Mouse (Mus musculus) kidney, adult 9 months (tissue): ENCODE data around the gene Sgcd.
A peak's percentile ranks its signal among the peaks of the same experiment; 100 is the strongest.
"Not testable (repeated sequence)": the region's sequence is repeated elsewhere in the genome, so short reads cannot be mapped to it uniquely, and the experiment has no call there.

Source experiments
- DNase-seq: peaks from one replicate; pipeline ENCODE4 v3.0.0; 2022

Sgcd gene

DNA sequence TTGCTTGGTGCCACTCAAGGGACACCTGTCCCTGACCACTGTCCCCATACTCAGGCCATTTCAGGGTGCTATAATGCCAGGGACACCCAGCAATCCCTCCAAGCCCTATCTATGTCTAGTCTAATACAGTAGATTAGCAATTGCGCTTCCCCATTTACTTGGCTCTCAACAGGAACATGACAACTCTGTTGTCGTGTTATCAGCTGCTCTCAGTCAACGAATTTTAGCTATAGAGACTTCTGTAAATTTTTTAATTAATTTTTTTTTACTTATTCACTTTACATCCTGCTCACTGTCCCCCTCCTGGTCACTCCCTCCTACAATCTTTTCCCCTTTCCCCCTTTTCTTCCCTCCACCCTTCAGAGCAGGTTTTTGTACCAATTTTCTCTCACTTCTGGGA is 542.4 kb downstream of the Sgcd start:
- DNase-seq = no peak

DNA sequence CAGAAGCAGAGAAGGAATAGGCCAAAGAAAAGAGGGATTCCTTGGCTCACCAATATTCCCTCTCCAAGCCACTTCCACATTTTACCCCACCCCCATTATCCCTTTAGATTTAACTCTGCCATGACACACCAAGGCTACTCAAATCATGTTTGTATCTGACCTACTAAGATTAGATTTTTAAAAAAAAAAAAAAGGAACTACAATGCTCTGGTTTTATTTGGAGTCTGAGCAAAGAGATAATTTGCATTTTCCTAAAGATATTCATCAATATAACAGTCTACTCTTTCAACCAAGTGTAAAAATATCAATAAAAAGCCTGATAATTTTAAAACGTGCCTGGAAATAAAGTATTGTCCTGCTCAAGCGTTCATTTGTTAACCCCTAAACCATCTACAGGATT is 543.1 kb downstream of the Sgcd start:
- no peak for DNase-seq

DNA sequence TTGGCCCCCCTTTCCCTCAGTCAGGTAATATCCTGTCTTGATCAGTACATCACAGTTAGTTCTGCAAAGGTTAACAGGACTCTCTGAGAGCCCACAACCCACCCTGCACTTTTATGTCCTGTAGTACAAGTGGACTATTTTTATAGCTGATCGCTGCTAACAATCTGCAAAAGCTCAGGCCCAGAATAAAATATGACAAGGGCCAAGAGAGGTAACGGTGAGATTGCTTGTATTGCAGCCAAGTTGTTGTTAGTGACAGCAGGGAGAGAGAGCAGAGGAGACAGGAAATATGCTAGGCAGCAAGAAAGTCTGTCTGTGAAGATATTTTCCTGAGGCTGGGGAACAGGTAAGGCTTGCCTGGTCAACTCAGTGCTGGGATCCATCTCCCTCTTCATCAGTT is 546.5 kb downstream of the Sgcd start:
- no peak for DNase-seq

DNA sequence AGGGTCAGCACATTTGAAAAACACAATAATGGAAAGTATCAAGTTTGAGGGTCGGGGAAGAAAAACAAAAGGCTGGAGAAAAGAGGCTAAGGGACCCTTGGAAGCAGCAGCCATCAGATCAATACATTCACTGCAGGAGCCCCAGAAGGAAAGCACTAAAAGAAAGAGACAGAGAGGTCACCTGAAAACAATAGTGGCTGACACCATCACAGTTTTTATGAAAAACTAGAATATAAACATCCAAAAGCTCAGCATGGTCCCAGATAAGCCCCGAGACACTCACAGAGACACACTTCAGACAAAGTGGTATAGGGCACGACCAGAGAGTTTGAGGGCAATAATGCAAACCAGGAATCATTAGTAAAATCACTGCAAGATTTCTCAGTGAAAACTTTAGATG is 589.2 kb downstream of the Sgcd start:
- DNase-seq = no peak

DNA sequence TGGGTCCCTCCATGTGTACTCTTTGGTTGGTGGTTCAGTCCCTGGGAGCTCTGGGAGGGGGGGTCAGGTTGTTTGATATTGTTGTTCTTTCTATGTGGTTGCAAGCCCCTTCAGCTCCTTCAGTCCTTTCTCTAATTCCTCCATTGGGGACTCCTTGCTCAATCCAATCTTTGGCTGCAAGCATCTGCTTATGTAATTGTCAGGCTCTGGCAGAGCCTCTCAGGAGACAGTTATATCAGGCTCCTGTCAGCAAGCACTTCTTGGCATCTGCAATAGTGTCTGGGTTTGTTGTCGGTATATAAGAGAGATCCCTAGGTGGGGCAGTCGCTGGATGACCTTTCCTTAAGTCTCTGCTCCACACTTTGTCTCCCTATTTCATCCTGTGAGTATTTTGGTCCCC is 598.0 kb downstream of the Sgcd start:
- DNase-seq = not testable (repeated sequence)

DNA sequence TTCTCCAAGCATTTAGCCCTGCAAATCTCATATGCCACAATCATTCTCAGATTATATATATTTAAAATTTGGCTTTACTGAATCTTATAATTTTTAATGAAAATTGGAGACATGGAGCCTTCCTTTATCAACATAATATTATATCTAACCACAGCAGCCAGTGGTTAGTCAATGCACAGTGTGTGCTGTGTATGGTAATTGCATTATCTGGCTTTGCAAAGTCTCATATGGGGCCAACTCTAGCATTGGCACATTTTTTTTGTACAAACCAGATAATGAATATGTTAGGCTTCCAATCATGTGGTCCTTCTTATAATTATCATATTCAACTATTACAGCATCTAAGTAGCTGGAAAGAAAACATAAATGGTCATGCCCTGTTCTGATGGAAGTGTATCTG is 599.4 kb downstream of the Sgcd start:
- DNase-seq = no peak

DNA sequence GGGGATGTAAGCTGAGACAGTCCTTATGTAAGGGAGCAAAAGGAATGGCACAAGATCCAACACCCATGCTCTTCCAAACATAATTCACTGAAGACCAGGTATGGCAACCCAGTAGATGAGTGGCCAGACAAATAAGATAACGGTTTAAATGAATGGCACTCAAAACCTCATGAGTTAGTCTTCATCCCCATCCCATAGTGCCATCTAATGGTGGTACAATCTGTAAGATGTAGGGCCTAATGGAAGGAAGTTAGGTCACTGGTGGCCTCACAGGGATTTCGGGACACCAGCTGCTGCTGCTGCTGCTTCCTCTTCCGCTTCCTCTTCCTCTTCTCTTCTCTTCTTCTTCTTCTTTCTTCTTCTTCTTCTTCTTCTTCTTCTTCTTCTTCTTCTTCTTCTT is 601.0 kb downstream of the Sgcd start:
- no peak for DNase-seq

DNA sequence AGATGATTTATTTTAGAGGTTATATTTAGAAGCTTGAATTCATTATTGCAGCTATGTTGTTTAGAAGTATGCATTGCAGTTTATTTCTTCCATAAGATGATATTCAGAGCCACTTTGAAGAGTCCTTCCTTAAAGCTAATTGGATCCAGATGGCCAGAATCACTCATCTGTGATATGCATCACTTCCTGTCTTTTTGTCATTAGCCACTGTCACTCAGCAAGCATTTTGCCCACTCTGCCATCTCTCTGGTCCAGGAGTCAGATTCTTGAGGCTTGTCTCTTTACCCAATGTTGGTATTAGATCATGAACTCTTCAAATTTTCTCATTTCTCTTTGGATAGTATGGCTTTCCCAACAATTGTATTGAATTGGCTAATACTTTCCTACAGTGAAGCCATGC is 602.6 kb downstream of the Sgcd start:
- no peak for DNase-seq

DNA sequence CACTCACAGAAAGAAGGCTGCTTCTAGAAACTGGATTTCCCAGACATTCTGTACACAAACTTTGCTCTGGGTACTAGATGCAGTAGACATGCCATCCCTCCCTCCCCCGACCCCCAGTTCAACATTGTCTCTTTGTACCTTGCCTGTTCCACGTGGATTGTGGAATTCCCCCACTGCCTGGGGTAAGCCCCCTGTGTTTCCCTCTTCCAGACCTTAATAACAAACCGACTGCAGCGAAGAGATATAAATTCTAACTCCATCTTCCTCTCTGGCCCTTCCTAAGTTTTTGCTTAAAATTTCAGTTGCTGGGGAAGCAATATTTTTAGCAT is 609.2 kb downstream of the Sgcd start:
- DNase-seq = no peak

DNA sequence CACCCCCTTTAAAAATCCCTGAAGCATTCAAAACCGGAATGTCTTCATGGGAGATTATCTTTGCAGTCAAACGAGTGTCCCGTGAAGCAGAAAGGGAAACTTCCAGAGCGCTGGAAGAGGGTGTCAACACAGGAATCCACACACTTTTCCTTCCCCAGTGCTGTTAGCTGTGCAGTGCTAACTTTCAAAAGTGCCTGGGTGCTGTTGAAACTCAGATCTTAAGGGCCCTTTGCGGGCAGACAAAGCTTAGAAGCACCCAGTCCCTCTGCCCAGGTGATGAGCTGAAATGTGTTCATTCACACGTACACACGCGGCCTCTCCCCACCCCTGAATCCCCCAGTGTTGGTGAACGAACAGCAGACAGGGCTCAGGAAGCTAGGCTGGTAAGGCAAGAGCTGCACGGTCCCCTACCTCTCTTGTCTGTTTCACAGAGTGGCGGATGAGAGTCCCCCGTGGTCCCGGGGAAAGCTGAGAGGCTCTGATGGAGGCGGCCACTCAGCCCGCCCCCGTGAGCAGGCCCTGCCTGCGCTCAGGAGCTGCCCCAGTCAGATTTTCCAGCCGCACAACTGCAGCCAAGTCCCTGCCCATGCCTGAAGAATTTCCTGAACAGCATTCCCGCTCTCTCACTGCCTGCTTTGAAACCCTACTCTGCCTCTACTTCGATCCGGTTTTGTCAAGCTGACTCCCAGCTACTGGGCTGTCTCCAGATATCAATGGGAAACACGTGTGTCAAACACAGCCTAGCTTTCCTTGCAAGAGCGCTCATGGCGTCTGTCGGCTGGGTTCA is 609.7 kb downstream of the Sgcd start:
- DNase-seq = peak; percentile 28

DNA sequence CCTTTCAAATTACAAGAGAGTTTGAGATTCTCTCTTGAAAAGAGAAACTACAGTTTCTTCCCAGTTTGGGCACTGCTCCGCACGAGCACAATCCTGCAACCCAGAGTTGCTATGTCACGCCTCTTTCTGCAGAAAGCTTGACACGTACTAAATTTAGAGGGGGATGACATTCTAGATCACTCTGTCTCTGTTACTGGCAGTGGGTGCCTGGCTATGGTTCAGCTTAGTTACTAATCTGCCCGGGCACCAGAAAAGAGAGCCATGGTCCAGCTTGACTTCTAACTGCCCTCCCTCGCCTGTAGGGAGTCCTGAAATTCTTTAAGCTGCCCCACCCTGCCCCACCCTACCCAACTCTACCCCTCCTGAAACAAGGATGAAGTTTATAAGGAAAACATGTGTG is 611.3 kb downstream of the Sgcd start:
- DNase-seq = no peak

DNA sequence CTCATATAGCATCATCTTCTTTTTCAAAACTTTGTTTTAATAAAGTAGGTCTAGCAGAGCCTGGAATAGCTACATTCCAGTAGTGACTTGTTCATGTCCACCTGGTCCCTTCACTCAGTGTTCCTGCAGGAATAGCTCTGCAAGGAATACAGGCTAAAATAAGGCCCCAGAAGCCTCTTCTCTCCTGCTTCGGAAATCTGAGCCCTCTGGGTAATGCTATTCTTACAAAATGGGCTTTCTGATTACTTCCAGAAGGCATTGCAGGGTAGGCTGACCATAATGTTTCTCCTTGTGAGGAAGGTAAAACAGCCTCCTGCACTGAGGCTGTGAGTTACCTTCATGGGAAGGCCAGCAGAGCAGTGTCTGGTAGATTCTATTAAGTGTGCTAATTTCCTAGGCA is 611.9 kb downstream of the Sgcd start:
- DNase-seq = no peak

DNA sequence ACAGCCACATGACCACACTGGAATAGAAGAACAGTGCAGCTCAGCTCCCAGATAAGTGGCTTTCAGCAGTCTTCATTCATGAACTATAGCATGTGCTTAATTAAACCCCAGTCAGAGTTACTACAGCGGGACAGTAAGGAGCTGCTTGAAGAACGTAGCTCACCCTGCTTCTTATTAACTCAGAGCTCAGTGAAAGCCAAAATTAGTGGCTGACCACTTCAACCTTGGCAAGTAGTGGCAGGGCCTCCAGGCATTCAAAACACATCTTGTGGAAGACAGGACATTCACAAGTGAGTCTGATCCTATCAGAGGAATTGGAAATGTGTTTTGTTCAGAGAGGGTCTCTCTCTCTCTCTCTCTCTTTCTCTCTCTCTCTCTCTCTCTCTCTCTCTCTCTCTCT is 617.2 kb downstream of the Sgcd start:
- no peak for DNase-seq

DNA sequence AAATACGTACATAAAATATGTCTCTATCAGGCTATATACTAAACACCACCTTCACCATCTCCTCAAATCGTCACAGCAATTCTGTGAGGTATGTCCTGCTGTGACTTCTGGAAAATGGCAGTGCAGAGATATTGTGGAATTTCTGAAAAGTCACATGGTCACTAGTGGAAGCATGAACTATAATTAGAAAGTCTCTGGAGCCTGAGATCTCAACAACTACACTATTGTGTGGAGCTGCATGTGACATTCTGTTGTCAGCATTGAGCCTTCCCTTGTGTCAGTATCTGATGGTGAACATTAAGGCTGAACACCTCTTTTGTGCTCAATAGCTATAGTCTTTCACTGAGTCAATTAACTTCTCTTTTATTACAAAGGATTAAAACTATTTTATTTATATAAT is 637.2 kb downstream of the Sgcd start:
- no peak for DNase-seq

DNA sequence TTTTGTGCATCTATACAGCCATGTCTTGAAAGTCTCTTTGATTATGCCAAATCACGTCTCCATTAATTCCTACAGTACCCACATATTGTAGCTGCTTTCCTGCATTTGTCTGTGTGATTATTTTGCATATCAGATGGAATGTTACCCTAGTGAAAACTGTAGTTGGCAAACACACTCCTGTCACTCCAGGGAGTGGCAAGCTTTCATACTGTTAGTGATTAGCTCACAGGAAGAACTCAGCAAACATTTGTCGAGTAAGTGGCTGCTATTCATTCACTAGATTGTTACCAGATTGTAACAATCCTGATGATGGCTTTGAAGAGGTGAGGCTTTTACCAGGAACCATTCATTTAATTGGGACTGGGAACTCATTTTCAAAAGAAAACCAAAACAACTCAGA is 645.3 kb downstream of the Sgcd start:
- DNase-seq = no peak

DNA sequence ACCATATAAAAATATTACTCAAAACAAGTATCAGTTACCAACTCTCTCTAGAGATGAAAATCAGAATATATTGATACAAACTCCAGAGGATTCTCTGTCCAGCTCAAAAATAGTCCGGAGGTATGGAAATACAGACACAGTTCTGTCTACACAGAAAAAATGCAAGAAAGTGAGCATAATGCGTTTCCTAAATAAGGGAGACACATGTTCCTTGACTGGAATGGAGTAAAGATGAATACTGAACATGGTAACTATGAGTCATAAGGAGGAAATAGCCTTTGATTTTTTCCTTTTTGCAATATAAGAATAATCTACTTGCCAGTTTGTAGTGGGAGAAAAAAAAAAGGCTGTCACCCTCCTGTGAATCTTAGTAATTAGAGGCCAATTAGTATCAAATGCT is 655.1 kb downstream of the Sgcd start:
- DNase-seq = no peak

DNA sequence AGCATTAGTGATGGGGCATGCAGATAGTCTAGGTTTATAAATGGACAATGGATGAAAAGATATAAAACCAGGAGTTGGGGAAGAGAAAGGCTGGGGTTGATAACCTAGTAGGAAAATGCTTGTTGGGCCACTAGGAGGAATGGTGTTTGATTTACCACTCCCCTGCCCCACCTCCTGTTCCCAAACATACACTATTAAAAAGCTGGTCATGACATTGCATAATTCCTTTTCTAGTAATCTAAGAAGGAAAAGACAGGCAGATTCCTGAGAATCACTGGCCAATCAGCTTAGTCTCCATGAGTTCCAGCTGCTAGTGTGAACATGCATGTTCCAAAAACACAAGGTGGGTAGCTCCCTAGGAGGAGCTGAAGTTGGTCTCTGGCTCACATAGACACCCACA is 683.2 kb downstream of the Sgcd start:
- no peak for DNase-seq

DNA sequence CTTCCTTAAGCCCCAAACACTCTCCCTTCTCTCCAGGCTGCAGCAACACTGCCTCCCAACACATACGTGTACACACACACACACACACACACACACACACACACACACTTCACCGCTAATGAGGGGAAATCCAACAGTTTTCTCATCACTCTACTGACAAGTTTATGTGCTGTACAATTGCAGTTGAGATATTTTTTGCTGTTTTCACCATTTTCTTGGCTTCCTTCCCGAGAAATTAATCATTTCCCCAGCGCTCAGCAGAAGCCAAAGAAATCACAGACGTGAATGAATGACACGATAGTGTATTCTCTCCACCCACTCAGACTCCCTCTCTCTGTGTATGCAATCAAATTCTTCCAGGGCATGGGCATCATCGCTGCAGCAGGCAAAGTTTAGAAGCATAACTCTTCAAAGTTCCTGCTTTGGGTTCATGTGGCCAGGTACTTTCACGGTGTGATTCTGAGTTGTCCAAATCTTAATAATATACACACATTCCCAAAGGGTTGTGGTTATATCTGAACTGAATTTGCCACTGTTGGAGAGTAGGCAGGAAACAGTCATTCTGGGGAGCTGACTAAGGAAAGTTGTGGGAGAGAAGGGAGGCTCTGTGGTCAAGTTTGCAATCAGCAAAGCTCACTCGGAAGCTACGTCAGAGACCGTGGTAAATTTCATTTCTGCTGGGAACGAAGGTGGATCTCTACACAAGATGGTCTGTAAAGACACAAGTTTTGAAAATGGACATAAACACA is 683.9 kb downstream of the Sgcd start:
- peak; percentile 59 for DNase-seq

DNA sequence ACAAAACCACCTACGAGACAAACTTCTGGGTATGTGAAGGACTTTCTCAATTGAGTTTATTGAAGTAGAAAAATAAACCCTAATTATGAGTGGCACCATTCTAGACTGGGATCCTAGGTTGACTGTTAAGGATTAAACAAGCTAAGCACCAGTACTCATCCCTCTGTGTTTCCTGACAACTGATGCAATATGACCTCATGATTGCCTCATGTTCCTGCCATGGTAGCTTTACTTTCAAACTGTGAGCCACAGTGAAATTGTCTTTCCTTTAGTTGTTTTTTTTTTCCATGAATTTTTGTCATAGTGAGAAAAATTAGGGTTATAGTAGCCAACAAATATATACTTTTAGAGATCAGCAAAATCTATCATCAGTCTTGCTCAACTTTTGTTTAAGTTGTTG is 689.0 kb downstream of the Sgcd start:
- DNase-seq = no peak

DNA sequence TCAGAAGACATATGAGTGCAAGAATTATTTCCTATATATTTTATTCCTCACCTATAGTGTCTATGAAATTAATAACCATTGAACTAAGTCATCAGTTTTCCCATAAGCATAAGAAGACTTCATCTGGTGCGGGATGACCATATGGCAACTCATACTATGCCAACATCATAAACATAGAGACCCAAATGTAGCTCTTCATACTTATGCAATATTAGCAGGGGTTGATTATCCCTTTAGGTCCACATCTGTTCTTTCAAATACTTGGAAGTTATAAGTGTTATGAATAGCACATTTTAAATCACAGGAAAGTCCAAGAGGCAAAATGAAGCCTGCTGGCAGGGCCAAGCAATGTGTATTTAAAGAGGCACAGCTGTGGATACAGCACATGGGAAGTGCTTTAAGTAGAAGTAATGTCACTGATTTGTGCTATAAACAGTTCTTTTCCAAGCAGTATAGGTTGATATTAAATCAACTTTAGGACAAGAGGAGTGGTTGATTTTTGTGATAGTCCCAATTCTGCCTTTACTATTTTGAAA is 690.9 kb downstream of the Sgcd start:
- no peak for DNase-seq

DNA sequence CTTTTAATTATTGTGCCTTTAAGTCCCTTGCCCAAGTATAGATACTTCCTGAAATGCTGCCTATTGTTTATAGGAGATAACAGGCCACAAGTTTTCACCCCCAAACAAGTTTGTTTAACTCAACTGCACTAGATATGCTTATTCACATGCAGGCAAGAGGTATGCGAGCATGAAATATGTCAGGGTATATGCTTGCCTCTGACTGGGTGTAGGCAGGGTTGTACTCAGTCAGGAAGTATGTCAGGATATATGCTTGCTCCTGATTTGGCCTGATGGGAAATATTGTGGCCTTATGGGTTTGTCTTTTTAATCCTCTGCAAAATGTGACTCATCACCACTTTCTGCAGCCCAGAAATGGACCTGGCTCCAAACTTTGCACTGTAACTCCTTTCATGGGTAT is 694.0 kb downstream of the Sgcd start:
- no peak for DNase-seq

DNA sequence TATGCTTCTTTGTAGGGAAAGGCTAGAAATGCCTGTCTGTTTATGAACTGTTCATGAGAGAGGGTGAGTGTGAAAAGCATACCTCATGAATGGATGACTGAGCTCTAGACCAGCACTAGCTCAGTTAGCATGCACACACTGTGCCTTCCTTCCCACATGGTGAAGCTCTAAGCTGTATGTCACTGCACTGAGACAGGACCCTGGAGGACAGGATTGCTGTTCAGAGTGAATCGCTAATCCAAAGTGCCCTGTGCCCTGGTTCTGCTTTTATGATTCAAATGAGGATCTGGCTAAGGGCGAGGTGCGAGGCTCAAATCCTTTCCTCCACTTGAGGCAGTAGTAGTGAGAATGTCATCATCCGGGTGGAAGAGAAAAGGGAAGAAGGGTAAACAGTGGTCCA is 712.2 kb downstream of the Sgcd start:
- no peak for DNase-seq

DNA sequence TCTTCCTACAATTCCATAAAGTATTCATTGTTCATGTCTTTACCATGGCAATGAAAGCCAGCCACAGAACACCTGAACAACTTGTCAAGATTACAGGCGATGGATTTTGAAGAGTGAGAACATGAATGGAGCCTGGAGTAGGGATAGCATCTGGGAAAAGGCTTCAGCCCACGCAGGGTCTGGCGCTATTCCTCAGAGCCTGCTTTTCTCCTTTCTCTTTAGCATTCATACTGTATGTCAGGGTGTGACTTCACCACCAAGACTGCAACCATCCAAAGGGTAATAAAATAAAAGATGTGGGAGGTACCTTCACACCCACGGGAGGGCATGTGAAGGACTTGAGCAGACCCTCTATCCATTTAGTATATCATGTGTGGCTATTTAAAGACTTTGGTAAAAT is 720.2 kb downstream of the Sgcd start:
- DNase-seq = no peak

DNA sequence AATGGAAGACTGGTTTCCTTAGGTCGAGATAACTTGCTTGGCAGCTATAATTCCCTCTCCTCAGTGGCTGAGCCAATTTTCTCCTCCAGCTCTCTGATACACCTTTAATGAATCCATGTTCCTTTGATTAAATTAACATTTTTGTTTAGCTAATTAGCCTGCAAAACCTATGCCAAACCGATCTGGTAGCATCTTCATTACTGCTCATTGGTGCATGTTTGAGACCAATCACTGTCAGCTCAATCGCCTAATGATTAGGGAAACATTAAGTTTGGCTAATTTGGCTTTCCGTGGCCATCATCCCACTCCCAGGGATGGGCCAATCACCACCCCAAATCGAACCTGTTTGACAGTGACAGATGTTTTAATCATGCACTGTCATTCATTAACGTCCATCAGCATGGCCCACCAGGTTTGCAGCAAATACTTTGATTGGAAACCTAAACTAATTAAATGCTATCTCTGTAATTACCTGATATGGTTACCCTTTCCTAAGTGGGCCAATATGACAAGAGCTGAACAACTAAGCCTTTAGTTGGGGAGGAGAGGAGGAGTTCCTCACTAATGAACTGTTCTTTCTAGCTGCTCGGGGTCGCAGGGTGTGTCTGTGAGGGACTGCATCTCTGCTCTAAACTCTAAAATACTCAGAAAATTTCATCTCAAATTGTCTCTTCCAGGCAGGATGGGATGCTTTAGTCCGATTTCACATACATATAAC is 724.3 kb downstream of the Sgcd start:
- DNase-seq = no peak
